Mouse (Mus musculus): ENCODE measurements around the gene Kctd2.

Gene Kctd2

DNA sequence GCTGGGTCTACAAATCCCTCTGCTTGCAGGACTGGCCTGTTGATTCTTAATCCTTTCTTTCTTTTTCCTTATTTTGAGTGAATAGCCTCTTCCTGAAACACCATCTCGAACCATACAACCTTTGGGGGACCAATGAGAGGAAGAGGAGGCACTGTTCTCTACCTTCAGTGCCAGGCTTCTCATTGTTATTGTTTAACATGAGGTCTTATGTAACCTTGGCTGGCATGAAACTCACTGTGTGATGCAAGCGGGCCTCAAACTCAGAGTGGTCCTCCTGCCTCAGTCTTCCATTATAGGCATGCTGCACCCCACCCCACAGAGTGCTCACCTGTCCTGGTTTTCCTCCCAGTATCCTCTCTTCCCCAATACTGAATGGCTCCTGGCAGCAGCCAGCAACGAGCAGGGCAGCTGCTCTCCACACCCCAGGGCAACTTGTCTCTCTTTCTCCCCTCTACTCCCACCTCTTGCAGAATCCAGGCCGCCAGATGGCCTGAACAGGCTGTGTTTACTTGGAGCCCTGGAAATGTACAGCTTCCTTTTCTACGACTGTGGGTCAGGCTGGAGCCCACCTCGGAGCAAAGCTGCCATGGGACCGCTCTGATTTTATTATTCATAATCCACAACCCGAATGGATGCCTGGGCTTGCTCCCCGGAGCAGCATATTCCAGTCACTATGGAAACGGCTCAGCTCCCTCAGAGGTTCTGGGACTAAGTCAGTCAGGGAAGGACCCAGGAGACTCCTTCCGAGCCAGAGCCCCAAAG, 19.1 kb upstream of the Kctd2 start:
- DNase-seq, result peak; percentile 73

DNA sequence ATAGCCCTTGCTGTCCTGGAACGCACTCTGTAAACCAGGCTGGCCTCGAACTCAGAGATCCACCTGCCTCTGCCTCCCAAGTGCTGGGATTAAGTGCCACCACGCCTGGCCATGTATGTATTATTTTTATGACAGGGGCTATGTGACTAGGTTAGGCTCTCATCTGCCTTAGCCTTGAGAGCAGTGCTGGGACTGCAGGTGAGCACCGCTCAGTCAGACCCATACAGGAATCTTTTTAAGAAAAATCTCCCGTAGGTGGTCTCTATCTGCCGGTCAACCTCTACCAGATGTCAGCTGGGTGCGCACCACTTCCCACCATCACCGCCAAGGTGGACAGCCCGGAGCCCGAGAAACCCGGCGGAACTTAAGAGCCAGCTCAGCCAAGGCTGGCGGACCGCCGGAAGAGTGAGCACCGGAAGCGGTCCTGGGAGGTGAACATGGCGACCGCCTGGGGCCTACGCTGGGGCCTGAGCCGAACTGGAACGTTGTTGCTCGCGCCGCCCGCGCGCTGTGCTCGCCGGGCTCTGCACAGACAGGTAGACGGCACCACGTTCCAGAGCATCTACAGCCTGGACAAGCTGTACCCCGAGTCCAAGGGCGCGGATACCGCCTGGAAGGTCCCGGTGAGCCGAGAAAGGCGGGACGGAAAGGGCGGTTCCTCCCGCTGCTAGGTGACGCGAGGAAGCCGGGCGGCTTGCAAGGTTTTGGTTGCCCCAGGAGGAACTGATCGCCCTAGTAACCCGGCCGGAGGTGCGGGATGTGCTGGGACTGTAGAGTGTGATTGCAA, 16.4 kb upstream of the Kctd2 start, which contains the start of gene Mrpl58:
Gene Mrpl58, plus strand, starts transcription at position 415 of the 787 bp plus-strand sequence.
- DNase-seq, result peak; percentile 85

DNA sequence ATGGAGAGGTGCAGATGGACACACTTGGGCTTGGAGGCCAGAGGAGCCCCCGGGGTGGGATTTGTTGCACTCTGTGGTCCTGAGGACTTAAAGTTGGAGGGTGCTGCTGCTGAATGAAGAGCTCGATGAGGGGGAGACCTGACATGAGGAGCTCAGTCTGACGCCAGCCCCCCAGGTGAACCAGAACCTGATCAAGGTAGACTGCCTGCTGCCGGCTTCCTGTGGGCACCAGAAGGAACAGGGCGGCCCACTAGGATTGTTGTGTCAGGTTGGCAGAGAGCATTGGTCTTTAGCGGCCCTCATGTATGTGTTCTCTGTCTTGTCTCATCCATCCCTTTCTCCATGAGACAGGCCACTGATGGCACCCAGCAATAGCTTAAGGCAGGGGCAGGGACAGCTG, 14.2 kb upstream of the Kctd2 start:
- no peak for DNase-seq

- no peak for DNase-seq
These were observed 13.0 kb upstream of the Kctd2 start for GRCm38 (mm10) chr11:115406858-115407401.

GRCm38 (mm10) chr11:115408266-115408920, 11.5 kb upstream of the Kctd2 start:
- no peak for DNase-seq

GRCm38 (mm10) chr11:115409556-115409955, 10.4 kb upstream of the Kctd2 start:
- DNase-seq, result no peak

DNA sequence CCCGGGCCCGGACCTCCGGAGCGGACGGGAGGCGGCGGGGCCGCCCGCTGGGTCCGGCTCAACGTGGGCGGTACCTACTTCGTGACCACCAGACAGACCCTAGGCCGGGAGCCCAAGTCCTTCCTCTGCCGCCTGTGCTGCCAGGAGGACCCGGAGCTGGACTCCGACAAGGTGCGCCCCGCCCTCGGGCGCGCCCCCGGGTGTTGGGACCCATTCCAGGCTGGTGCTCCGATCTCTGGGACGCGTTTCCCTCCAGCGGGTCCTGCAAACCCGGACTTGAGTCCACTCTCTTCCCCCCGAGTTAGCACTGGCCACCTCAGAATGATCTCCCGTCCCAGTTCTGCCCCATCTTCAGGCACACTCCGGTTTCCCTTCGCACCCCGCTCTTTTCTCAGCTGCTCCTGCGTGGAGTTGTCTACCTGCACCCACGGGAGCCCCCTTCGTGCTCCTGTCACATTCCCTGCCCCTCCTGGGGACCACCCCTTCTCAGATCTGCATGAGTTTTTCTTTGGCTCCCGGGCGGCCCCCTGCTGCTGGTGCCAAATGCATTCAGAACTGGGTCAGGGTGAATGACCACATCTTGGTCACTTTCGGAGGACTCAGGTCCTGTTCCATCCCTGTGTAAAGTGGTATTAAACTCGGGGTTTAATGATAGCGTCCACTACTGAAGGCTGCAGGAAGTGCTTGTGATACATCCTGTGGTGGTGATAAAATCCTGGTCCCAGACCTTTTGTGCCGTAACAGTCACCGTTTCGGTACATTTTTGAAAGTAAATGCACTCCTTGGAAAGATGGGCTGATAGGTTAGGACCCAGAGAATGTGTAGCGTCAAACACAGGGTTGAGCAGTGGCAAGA, 635 bp downstream of the Kctd2 start:
- peak; percentile 75 for DNase-seq

GRCm38 (mm10) chr11:115421328-115421727, 1.4 kb downstream of the Kctd2 start:
- DNase-seq, result no peak

DNA sequence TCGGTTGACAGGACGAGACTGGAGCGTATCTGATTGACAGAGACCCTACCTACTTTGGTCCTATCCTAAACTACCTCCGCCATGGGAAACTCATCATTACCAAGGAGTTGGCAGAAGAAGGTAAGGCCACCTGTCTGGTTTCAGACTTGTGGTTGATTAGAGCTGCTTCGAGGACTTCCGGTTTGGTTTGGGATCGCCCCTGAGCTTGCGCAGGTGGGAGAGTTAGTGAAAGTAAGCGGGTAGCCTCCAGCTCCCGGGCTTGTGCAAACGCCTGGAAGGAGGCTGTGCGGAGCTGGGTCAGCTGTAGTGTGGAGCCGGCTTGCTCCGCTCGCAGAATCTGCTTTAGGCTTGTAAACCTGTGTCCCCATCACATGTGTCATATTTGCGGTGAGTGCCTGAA, 2.0 kb downstream of the Kctd2 start:
- DNase-seq, result no peak

GRCm38 (mm10) chr11:115423091-115423490, 3.2 kb downstream of the Kctd2 start:
- no peak for DNase-seq

DNA sequence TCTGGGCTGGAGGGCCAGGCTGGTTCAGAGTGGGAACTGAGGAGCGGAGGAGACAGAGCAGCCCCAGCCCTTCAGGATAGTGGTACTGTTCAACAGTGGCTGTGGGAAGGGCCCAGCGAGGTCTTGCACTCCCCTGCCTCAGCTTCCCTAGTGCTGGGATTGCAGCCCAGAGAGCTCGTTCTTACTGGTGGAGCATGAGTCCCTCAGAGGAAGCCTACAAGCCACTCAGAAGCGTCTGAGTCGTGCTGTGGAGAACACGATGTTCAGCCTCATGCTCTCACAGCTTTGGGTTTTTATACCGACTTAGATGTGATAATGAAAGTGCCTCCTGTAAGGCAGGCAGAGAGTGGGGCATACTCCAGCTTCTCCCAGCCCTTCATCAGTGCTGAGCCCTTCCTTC, 4.7 kb downstream of the Kctd2 start:
- peak; percentile 7 for DNase-seq

- no peak for DNase-seq
These were observed 5.7 kb downstream of the Kctd2 start for GRCm38 (mm10) chr11:115425671-115426070.

DNA sequence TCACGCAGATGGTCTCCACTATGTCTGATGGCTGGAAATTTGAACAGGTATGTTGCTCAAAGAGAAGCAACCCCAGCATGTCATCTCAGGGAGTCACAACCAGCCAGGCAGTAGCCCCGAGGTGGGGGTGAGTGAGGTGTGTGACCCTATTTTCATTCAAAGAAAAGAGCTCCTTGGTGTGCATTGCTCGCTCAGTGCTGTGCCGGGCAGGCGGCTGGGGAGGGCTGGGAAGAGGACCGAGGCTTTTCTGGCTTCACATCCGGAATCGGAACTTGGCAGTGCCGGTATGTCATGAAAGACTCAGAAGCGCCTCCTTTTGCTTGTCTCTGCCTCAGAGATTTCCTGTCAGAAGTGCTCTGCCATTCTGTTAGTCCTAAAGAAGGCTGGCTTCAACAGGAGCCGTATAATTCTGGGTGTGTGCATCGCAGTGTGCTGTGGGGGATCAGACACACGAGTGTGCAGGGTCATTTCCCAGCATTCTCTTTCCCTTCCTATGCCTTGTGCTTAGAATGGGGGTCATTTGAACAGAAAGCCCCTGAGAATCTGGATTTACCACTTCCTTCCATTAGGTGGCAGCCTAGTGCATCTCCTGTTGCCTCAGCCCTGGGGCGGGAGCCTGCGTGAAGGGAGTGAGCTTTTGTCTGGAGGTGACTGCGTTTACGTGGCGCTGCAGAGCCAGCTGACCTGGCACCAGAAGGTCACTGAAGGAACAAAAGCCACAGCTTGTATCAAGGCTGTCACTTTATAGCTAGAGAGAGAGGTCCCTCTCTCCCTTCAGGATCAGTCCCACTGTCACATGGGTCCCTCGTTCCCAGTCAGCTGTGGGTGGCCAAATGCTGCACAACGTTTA, 7.8 kb downstream of the Kctd2 start:
- DNase-seq, result peak; percentile 73

- DNase-seq, result peak; percentile 43
These were observed 9.4 kb downstream of the Kctd2 start for GRCm38 (mm10) chr11:115429307-115429706.

DNA sequence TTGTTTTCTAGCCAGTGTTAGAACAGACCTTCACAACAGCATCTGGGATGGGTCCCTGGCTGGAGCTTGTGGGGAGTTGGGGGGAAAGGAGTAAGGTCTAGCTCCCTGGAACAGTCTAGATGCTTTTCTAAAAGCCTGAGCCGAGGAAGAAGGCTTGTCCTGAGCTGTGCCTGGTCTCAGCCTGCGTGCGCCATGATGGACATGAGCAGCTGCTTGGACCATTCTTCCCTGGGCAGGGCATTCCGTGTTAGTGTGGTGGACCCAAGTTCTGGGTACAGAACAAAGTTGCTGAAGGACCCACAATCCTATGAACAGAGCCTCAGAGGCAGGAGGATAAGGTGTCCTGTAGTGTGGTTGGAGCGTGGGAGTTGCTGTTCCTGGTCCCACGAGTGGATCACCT, 10.6 kb downstream of the Kctd2 start:
- no peak for DNase-seq

GRCm38 (mm10) chr11:115432814-115433213, 12.9 kb downstream of the Kctd2 start:
- DNase-seq, result no peak

GRCm38 (mm10) chr11:115433342-115433741, 13.4 kb downstream of the Kctd2 start:
- no peak for DNase-seq

DNA sequence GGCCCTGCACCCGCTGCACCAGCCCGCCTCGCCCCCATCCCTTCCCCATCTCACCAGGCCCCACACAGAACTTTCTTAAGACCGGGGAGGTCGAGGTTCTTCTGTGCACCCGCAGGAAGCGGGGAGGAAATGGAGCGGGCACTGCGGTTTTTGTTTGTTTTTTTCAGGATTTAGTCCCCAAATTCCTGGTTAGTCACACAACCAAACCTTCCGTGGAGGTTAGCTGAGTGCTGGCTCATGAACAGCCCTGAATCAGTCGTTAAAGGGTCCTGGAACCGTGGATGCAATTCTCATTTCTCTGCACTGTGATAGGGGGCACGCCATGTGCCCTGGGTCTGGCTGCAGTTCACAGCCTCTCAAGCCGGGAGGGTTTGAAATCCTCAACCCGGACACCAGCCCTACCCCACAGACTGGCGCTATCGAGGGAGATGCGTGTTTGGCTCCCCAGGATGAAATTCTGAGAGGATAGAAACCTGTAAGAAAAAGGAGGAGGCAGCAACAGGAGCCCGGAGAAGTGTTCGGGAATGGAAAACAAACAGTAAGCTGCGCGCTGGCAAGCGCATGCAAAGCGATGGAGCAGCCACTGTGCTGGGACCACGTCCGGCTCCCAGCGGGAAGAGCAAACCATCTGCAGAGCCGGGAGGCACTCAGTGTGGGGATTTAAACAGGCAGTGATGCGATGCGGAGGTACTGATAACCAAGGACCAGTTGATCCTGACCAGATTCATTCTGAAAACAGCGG, 15.8 kb downstream of the Kctd2 start:
- DNase-seq, result peak; percentile 68

GRCm38 (mm10) chr11:115437571-115438122, 17.7 kb downstream of the Kctd2 start:
- DNase-seq, result no peak

GRCm38 (mm10) chr11:115439326-115439725, 19.4 kb downstream of the Kctd2 start:
- no peak for DNase-seq
